Mouse (Mus musculus) forebrain, postnatal 0 days (tissue): ENCODE results near the gene Tfpi2. TPM values are rescaled to one million over a fixed set of nuclear protein-coding genes. Genes with fewer than 3 reads are reported as not detected.

Source experiments
- ATAC-seq: fragments of 200-750 bp; cut with Nextera tagmentation; 2 replicates; pipeline ENCODE4 v1.8.0; 2017; ENCODE audit warnings: mild to moderate bottlenecking, moderate library complexity
- DNase-seq: peaks from one replicate; pipeline ENCODE4 v3.0.0-alpha.2; 2015
- H3K27ac ChIP-seq: fragments of 300-500 bp; sonication (generic); 2 replicates; pipeline ENCODE4 v1.5.1; 2014; ENCODE audit warnings: low read depth, mild to moderate bottlenecking, antibody characterized with exemption, low read length, moderate library complexity, mixed read lengths
- H3K27me3 ChIP-seq: fragments of 300-500 bp; sonication (generic); 2 replicates; pipeline ENCODE4 v1.6.1; 2014; ENCODE audit warnings: mild to moderate bottlenecking, low read length, mixed read lengths; ENCODE audit not compliant: insufficient read depth
- H3K36me3 ChIP-seq: fragments of 300-500 bp; sonication (generic); 2 replicates; pipeline ENCODE4 v1.6.1; 2014; ENCODE audit warnings: mild to moderate bottlenecking, moderate library complexity; ENCODE audit not compliant: insufficient read depth
- H3K4me1 ChIP-seq: fragments of 300-500 bp; sonication (generic); 2 replicates; pipeline ENCODE4 v1.6.1; 2014; ENCODE audit warnings: antibody characterized with exemption; ENCODE audit not compliant: insufficient read depth
- H3K4me2 ChIP-seq: fragments of 300-500 bp; sonication (generic); 2 replicates; pipeline ENCODE4 v1.6.1; 2014; ENCODE audit warnings: low read depth, mild to moderate bottlenecking, moderate library complexity
- H3K4me3 ChIP-seq: fragments of 300-500 bp; sonication (generic); 2 replicates; pipeline ENCODE4 v1.5.1; 2014; ENCODE audit warnings: low read depth, low read length, mixed read lengths
- H3K9ac ChIP-seq: fragments of 300-500 bp; sonication (generic); 2 replicates; pipeline ENCODE4 v1.6.1; 2014; ENCODE audit warnings: mild to moderate bottlenecking
- H3K9me3 ChIP-seq: fragments of 300-500 bp; sonication (generic); 2 replicates; pipeline ENCODE4 v1.6.1; 2016; ENCODE audit warnings: low read length
- CTCF ChIP-seq: sonication (generic); IDR thresholded peaks from 2 replicates; pipeline ENCODE4 v1.5.1; 2016; ENCODE audit warnings: antibody characterized with exemption, control low read depth, low read depth
- WGBS: fragments of 180-500 bp; shearing (Covaris S2); extraction: QIAGEN DNeasy Blood & Tissue Kit; methylation state at CpG from one replicate; pipeline ENCODE4 v1.1.7; 2014; 5-methylcytosine and 5-hydroxymethylcytosine counted together
- polyA plus RNA-seq: library from polyadenylated mRNA; unstranded; fragments of >200 nt; fragmentation: Nextera tagmentation; extraction: Ambion mirVana; gene quantifications from 2 replicates; pipeline ENCODE4 v1.2.1, GENCODE M21; 2015
- total RNA-seq: library from RNA; depleted of rRNA; stranded (reverse); fragments of >200 nt; gene quantifications from 2 replicates; pipeline ENCODE4 v1.2.3, GENCODE M21; 2014

Gene Tfpi2
- total and polyA plus RNA-seq, 2 experiments from 2014 or later: 0.33 to 1.7 TPM

- peak within 1 kb of the TSS; percentile 39; the same call in 1 of the 2 replicates for H3K9ac ChIP-seq
- WGBS: 3% methylated on average over 19 of the region's 19 CpGs
- H3K9me3 ChIP-seq: no peaks in the 10 kb centered on the region
- H3K4me1 ChIP-seq: peaks cover 5% of the 10 kb centered on the region; the same call in 1 of the 2 replicates
- no peak for TF ChIP-seq CTCF
- H3K4me3 ChIP-seq: peak within 1 kb of the TSS; percentile 19
- ATAC-seq: peak; percentile 60
- DNase-seq: peak; percentile 5
- no peaks in the 10 kb centered on the region for H3K27me3 ChIP-seq
- H3K27ac ChIP-seq: peak within 1 kb of the TSS; percentile 50
- peak within 1 kb of the TSS; percentile 48 for H3K4me2 ChIP-seq
- H3K36me3 ChIP-seq: no peaks in the 10 kb centered on the region
Observed at GRCm38 (mm10) chr6:4003890-4004306, 15.2 kb upstream of the Tfpi2 start, which contains the start of gene Gng11. Gene Gng11, plus strand, starts transcription at chr6:4003904.

DNA sequence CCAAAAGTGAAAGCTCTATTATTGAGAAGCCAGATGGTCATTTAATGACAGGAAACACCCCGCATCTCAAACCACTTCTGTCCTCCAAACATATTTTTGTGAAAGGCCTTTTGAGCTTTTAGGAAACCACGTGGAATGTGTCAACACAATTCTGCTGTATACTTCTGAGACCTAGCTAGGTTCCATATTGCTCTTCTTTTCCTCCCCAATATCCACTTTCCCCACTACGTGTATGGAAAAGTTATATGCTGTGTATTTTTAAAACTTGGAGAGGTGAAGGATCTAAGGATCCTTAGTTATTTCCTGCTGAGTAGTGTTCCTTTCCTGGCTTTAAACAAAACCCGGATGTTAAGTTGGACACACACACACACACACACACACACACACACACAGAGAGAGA lies 14.7 kb upstream of the Tfpi2 start:
- DNase-seq: no peak
- ATAC-seq: no peak
- no peaks in the 10 kb centered on the region for H3K36me3 ChIP-seq
- no peaks in the 10 kb centered on the region for H3K27me3 ChIP-seq
- 47% methylated on average over 4 of the region's 4 CpGs for WGBS
- no peak for TF ChIP-seq CTCF
- no peak overlapping the region for H3K27ac ChIP-seq
- H3K9me3 ChIP-seq: no peaks in the 10 kb centered on the region
- H3K9ac ChIP-seq: no peak overlapping the region
- no peak overlapping the region; the same call in 1 of the 2 replicates for H3K4me2 ChIP-seq
- peaks cover 5% of the 10 kb centered on the region; the same call in 1 of the 2 replicates for H3K4me1 ChIP-seq
- no peak overlapping the region; the same call in 1 of the 2 replicates for H3K4me3 ChIP-seq

DNA sequence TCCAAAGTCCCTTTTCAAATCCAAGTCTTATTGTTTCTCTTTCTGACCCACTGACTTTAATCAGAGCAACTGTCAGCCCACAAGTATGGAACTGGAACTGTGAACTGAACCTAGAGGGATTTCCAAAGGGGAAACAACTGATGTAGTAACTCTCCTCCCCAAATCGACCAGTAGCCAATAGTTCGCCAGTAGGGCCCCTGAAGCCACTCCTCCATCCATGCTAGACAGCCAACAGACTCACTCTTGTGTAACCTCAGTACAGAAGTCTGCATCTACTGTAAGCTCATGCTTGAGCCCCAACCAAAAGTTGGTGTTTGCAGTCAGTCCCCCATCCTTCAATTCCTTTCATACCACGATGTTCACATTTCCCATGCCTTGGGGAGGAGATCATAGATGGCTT lies 12.0 kb upstream of the Tfpi2 start:
- no peak for DNase-seq
- Histone ChIP-seq H3K9ac (no peak overlapping the region), H3K4me1 (peaks cover 5% of the 10 kb centered on the region; the same call in 1 of the 2 replicates), H3K9me3 (no peaks in the 10 kb centered on the region), H3K36me3 (no peaks in the 10 kb centered on the region), H3K27ac (no peak overlapping the region), H3K27me3 (no peaks in the 10 kb centered on the region), H3K4me2 (no peak overlapping the region), H3K4me3 (no peak overlapping the region)
- TF ChIP-seq CTCF: no peak
- WGBS: 80% methylated on average over 3 of the region's 3 CpGs
- ATAC-seq: no peak

- DNase-seq: no peak
Observed at GRCm38 (mm10) chr6:3999296-3999695, 10.6 kb upstream of the Tfpi2 start.

GRCm38 (mm10) chr6:3998089-3998488 lies 9.4 kb upstream of the Tfpi2 start:
- H3K27me3 ChIP-seq: no peaks in the 10 kb centered on the region
- H3K27ac ChIP-seq: no peak overlapping the region
- H3K9me3 ChIP-seq: no peaks in the 10 kb centered on the region
- H3K4me2 ChIP-seq: no peak overlapping the region
- no peaks in the 10 kb centered on the region for H3K36me3 ChIP-seq
- no peak for TF ChIP-seq CTCF
- no peak overlapping the region for H3K4me3 ChIP-seq
- no peak for ATAC-seq
- no peaks in the 10 kb centered on the region for H3K4me1 ChIP-seq
- no peak for DNase-seq
- 81% methylated on average over 4 of the region's 4 CpGs for WGBS
- H3K9ac ChIP-seq: no peak overlapping the region

More at GRCm38 (mm10) chr6:3999296-3999695, 10.6 kb upstream of the Tfpi2 start:
- no peaks in the 10 kb centered on the region for H3K36me3 ChIP-seq
- no peak overlapping the region for H3K27ac ChIP-seq
- H3K4me3 ChIP-seq: no peak overlapping the region
- no peaks in the 10 kb centered on the region for H3K27me3 ChIP-seq
- H3K9ac ChIP-seq: no peak overlapping the region
- no peak for TF ChIP-seq CTCF
- H3K4me1 ChIP-seq: peaks cover 5% of the 10 kb centered on the region; the same call in 1 of the 2 replicates
- WGBS: 42% methylated on average over 6 of the region's 6 CpGs
- ATAC-seq: no peak
- no peak overlapping the region for H3K4me2 ChIP-seq
- no peaks in the 10 kb centered on the region for H3K9me3 ChIP-seq

- H3K4me3 ChIP-seq: no peak within 1 kb of the TSS
- no peaks in the 10 kb centered on the region for H3K4me1 ChIP-seq
- 82% methylated on average over 6 of the region's 6 CpGs for WGBS
- no peaks in the 10 kb centered on the region for H3K9me3 ChIP-seq
- DNase-seq: no peak
- no peak within 1 kb of the TSS for H3K9ac ChIP-seq
- no peak within 1 kb of the TSS for H3K4me2 ChIP-seq
- no peak for TF ChIP-seq CTCF
- H3K27me3 ChIP-seq: no peaks in the 10 kb centered on the region
- ATAC-seq: no peak
- no peak within 1 kb of the TSS for H3K27ac ChIP-seq
- H3K36me3 ChIP-seq: no peaks in the 10 kb centered on the region
Observed at GRCm38 (mm10) chr6:3993492-3993891, 4.8 kb upstream of the Tfpi2 start, which contains the start of gene Gngt1. Gene Gngt1, plus strand, starts transcription at chr6:3993792.

DNA sequence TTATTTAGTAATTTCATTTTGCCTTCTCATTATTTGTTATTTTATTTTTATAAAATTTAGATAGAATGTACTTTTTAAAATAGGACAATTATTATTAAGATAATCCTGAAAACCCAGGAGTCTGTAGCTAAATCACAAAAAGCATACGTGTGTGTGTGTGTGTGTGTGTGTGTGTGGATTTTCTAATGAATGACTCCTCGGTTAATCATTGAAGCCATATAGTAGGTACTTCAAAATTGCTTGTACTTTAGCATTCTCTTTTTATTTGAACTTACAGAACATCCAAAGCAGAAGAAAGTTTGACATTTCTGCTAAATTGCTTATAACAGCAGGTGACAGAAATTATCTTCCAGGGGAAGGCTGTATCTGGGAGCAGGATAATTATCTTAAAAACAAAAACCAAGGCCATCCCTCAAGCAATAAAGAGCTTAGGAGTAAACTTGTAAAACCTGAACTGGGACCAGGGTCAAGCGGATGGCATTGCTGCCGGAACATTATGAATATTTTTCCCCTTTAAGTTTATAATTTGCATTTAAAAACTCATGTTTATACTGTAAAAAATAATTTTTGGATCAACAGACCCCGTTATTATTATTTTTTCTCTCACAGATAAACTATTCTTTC lies 5.9 kb downstream of the Tfpi2 start:
- ATAC-seq (no peak), DNase-seq (no peak)
- Histone ChIP-seq H3K36me3 (no peaks in the 10 kb centered on the region), H3K4me1 (no peaks in the 10 kb centered on the region), H3K4me2 (no peak overlapping the region), H3K4me3 (no peak overlapping the region), H3K9ac (no peak overlapping the region), H3K27me3 (no peaks in the 10 kb centered on the region), H3K9me3 (no peaks in the 10 kb centered on the region), H3K27ac (no peak overlapping the region)
- TF ChIP-seq CTCF: no peak
- WGBS: 92% methylated on average over 5 of the region's 5 CpGs
